Mouse (Mus musculus): ENCODE results near the gene Ivns1abp. TPM values are rescaled to one million over a fixed set of nuclear protein-coding genes. Genes with fewer than 3 reads are reported as not detected.

Ivns1abp gene
- polyA plus RNA-seq, 1 experiment from 2014 or later: 101 TPM

DNA sequence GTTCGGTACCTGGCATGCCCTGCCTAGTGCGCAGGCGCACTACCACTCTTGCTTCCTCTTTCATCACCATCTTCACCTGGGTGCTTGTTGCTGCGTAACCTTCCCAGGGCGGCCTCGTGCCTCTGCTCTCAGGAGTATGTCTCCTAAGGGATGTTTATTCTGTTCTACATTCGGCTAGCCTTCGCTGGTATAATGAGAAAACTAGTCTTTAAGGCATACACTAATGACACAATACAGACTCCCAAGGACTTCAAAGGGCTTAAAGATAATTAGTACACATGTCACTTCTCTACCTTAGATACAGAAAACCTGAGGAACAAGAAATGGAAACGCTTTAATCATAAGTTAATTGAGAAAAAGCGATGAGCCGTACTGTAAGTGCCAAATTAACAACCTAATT lies 32.9 kb upstream of the Ivns1abp start:
- H3K9me3 ChIP-seq (ENCODE audit: control insufficient read depth): no peaks in the 10 kb centered on the region
- no peak for TF ChIP-seq CTCF (IDR thresholded peaks at IDR 0.05; ENCODE audit: low read depth)
- WGBS: 90% methylated on average over 11 of the region's 11 CpGs
- no peak overlapping the region for H3K9ac ChIP-seq (ENCODE audit: low read depth, low read length)
- no peaks in the 10 kb centered on the region for H3K27me3 ChIP-seq (replicated peaks; ENCODE audit: control insufficient read depth, insufficient read depth, low read length)
- no peak for ATAC-seq
- H3K4me2 ChIP-seq (replicated peaks; ENCODE audit: low read depth): no peak overlapping the region
- no peaks in the 10 kb centered on the region for H3K4me1 ChIP-seq (replicated peaks; ENCODE audit: control insufficient read depth, insufficient read depth, low read length)
- H3K27ac ChIP-seq (ENCODE audit: low read depth, low read length): no peak overlapping the region
- H3K36me3 ChIP-seq (ENCODE audit: control insufficient read depth, insufficient read depth): no peaks in the 10 kb centered on the region
- H3K4me3 ChIP-seq (ENCODE audit: low read depth, low read length): no peak overlapping the region

DNA sequence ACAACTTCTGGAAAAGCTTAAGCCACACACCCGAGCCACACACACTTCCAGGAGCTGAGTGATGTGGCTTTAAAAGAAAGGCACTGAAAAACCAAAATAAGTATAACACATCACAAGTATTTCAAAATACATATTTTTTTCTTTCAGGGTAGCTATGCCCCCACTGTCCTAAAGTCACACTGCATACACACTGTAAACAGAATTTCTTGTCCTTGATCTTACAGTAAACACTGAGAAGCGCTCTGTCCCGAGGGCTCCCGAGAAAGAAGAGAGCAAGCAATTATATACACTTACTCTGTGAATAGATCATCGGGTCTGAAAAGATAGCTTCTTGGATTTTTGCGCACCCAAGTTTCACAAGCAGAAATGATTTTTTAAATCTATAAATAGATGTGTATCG lies 25.0 kb upstream of the Ivns1abp start:
- no peak for ATAC-seq
- TF ChIP-seq CTCF (IDR thresholded peaks at IDR 0.05; ENCODE audit: low read depth): no peak
- H3K9me3 ChIP-seq (ENCODE audit: control insufficient read depth): no peaks in the 10 kb centered on the region
- H3K36me3 ChIP-seq (ENCODE audit: control insufficient read depth, insufficient read depth): no peaks in the 10 kb centered on the region
- H3K9ac ChIP-seq (ENCODE audit: low read depth, low read length): no peak overlapping the region
- no peaks in the 10 kb centered on the region for H3K4me1 ChIP-seq (replicated peaks; ENCODE audit: control insufficient read depth, insufficient read depth, low read length)
- H3K4me3 ChIP-seq (ENCODE audit: low read depth, low read length): no peak overlapping the region
- H3K27me3 ChIP-seq (replicated peaks; ENCODE audit: control insufficient read depth, insufficient read depth, low read length): no peaks in the 10 kb centered on the region
- H3K27ac ChIP-seq (ENCODE audit: low read depth, low read length): no peak overlapping the region
- 67% methylated on average over 7 of the region's 7 CpGs for WGBS
- H3K4me2 ChIP-seq (replicated peaks; ENCODE audit: low read depth): no peak overlapping the region

DNA sequence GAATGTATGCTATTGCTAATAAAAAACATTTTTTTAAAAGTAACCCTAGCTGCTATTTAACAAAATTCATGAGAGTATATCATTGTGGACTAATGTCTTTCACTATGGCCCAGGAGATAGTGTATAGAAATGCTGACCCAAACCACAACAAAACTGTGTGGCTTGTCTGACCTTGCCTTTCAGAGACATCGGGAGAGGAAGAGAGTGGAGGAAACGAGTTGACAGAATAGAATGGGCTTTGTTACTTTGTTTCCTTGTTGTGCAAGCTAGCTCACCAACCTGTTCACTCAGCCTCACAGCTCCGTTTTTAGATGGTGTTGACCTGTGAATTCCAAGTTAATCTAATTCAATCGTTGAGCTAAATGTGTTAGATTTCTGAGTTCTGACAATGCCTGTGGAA lies 23.9 kb upstream of the Ivns1abp start:
- Histone ChIP-seq H3K27ac (ENCODE audit: low read depth, low read length) (no peak overlapping the region), H3K9ac (ENCODE audit: low read depth, low read length) (no peak overlapping the region), H3K27me3 (replicated peaks; ENCODE audit: control insufficient read depth, insufficient read depth, low read length) (no peaks in the 10 kb centered on the region), H3K9me3 (ENCODE audit: control insufficient read depth) (no peaks in the 10 kb centered on the region), H3K4me1 (replicated peaks; ENCODE audit: control insufficient read depth, insufficient read depth, low read length) (no peaks in the 10 kb centered on the region), H3K4me2 (replicated peaks; ENCODE audit: low read depth) (no peak overlapping the region), H3K36me3 (ENCODE audit: control insufficient read depth, insufficient read depth) (no peaks in the 10 kb centered on the region), H3K4me3 (ENCODE audit: low read depth, low read length) (no peak overlapping the region)
- ATAC-seq: no peak
- WGBS: 49% methylated on average over 4 of the region's 4 CpGs
- TF ChIP-seq CTCF (IDR thresholded peaks at IDR 0.05; ENCODE audit: low read depth): no peak

DNA sequence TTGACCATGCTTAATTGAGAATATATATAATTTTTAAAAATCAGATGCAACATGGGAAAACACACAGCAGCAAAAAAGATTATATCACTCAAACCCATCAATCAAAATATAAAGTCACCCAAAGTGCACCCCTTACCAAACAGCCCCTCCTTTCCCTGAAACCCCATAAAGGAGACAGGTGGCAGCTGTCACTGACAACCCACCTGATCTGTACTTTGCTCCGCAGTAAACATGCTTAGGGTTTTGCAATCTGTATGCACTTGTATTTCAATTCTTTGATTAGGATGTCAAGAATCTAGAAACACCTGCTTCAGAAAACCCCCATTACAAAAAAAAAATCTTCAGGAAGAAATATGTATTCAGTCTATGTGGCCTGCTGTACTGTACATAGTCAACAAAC lies 18.9 kb upstream of the Ivns1abp start:
- Histone ChIP-seq H3K4me2 (replicated peaks; ENCODE audit: low read depth) (no peak overlapping the region), H3K36me3 (ENCODE audit: control insufficient read depth, insufficient read depth) (no peaks in the 10 kb centered on the region), H3K4me1 (replicated peaks; ENCODE audit: control insufficient read depth, insufficient read depth, low read length) (peaks cover 4% of the 10 kb centered on the region; the same call in 1 of the 2 replicates), H3K27ac (ENCODE audit: low read depth, low read length) (0 out of 2 replicates have a peak overlapping the region, but pooled peaks have one; percentile 70), H3K9ac (ENCODE audit: low read depth, low read length) (no peak overlapping the region), H3K27me3 (replicated peaks; ENCODE audit: control insufficient read depth, insufficient read depth, low read length) (no peaks in the 10 kb centered on the region), H3K4me3 (ENCODE audit: low read depth, low read length) (no peak overlapping the region), H3K9me3 (ENCODE audit: control insufficient read depth) (no peaks in the 10 kb centered on the region)
- ATAC-seq: peak; percentile 79
- WGBS: 41% methylated on average over 1 of the region's 1 CpGs
- no peak for TF ChIP-seq CTCF (IDR thresholded peaks at IDR 0.05; ENCODE audit: low read depth)

- 69% methylated on average over 14 of the region's 14 CpGs for WGBS
- H3K4me2 ChIP-seq (replicated peaks; ENCODE audit: low read depth): no peak overlapping the region
- H3K27me3 ChIP-seq (replicated peaks; ENCODE audit: control insufficient read depth, insufficient read depth, low read length): no peaks in the 10 kb centered on the region
- H3K27ac ChIP-seq (ENCODE audit: low read depth, low read length): no peak overlapping the region
- no peaks in the 10 kb centered on the region for H3K9me3 ChIP-seq (ENCODE audit: control insufficient read depth)
- H3K36me3 ChIP-seq (ENCODE audit: control insufficient read depth, insufficient read depth): no peaks in the 10 kb centered on the region
- H3K4me1 ChIP-seq (replicated peaks; ENCODE audit: control insufficient read depth, insufficient read depth, low read length): peaks cover 4% of the 10 kb centered on the region; the same call in 1 of the 2 replicates
- H3K4me3 ChIP-seq (ENCODE audit: low read depth, low read length): no peak overlapping the region
- TF ChIP-seq CTCF (IDR thresholded peaks at IDR 0.05; ENCODE audit: low read depth): no peak
- no peak overlapping the region for H3K9ac ChIP-seq (ENCODE audit: low read depth, low read length)
- ATAC-seq: no peak; the same call in 1 of the 2 replicates
These were observed 15.8 kb upstream of the Ivns1abp start for GRCm38 (mm10) chr1:151328341-151329097.

GRCm38 (mm10) chr1:151329601-151330000 lies 14.7 kb upstream of the Ivns1abp start:
- no peak for ATAC-seq
- 73% methylated on average over 7 of the region's 7 CpGs for WGBS
- TF ChIP-seq CTCF (IDR thresholded peaks at IDR 0.05; ENCODE audit: low read depth): peak; percentile 26; the same call in 1 of the 2 replicates

More at GRCm38 (mm10) chr1:151329601-151330000, 14.7 kb upstream of the Ivns1abp start:
- peaks cover 4% of the 10 kb centered on the region; the same call in 1 of the 2 replicates for H3K4me1 ChIP-seq (replicated peaks; ENCODE audit: control insufficient read depth, insufficient read depth, low read length)
- no peak overlapping the region for H3K4me2 ChIP-seq (replicated peaks; ENCODE audit: low read depth)
- no peaks in the 10 kb centered on the region for H3K36me3 ChIP-seq (ENCODE audit: control insufficient read depth, insufficient read depth)
- no peaks in the 10 kb centered on the region for H3K27me3 ChIP-seq (replicated peaks; ENCODE audit: control insufficient read depth, insufficient read depth, low read length)
- no peaks in the 10 kb centered on the region for H3K9me3 ChIP-seq (ENCODE audit: control insufficient read depth)
- no peak overlapping the region for H3K4me3 ChIP-seq (ENCODE audit: low read depth, low read length)
- no peak overlapping the region for H3K9ac ChIP-seq (ENCODE audit: low read depth, low read length)
- H3K27ac ChIP-seq (ENCODE audit: low read depth, low read length): no peak overlapping the region

Data from intestine, postnatal 0 days (tissue).